Mouse (Mus musculus): ENCODE results near the gene St6galnac3. TPM values are rescaled to one million over a fixed set of nuclear protein-coding genes. Genes with fewer than 3 reads are reported as not detected.

Gene St6galnac3
- polyA plus RNA-seq, 2 experiments: 20.7 to 36.0 TPM

DNA sequence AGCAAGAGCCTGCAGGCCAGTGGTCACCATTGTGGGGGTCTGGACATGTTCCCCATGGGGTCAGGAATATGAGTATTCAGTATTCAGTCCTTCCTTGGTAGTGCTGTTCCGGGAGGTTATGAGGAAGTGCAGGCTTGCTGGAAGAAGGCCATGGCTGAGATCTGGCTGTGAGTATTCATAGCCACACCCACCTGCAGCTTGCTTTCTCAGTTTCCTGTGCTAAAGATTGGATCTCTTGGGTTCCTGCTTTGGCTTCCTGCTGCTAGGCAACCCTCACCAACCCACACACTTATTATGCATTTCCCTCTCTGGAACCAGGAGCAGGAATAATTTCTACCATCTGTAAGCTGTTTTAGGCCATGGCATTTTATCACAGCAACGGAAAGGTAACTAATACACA lies 267.8 kb downstream of the St6galnac3 start:
- no peaks in the 10 kb centered on the region for H3K9me3 ChIP-seq (ENCODE audit: control insufficient read depth, low read length)
- no peak overlapping the region for H3K27ac ChIP-seq (replicated peaks; ENCODE audit: low read depth, low read length)
- no peaks in the 10 kb centered on the region for H3K4me1 ChIP-seq (ENCODE audit: control insufficient read depth, insufficient read depth, low read length)
- H3K4me2 ChIP-seq (replicated peaks; ENCODE audit: low read depth, low read length, severe bottlenecking): no peak overlapping the region
- ATAC-seq (ENCODE audit: low FRiP score, low read depth): no peak
- TF ChIP-seq POLR2A (IDR thresholded peaks at IDR 0.05; ENCODE audit: borderline replicate concordance, extremely low read depth, insufficient read depth, insufficient read length): no peak
- H3K9ac ChIP-seq (ENCODE audit: low read depth, low read length, severe bottlenecking): no peak overlapping the region
- 74% methylated on average over 2 of the region's 2 CpGs for WGBS
- no peak overlapping the region for H3K4me3 ChIP-seq (replicated peaks; ENCODE audit: low read length)
- DNase-seq (ENCODE audit: low spot score): no peak
- H3K36me3 ChIP-seq (ENCODE audit: control insufficient read depth, insufficient read depth, low read length): no peaks in the 10 kb centered on the region
- no peaks in the 10 kb centered on the region for H3K27me3 ChIP-seq (ENCODE audit: control insufficient read depth, insufficient read depth, low read length)

DNA sequence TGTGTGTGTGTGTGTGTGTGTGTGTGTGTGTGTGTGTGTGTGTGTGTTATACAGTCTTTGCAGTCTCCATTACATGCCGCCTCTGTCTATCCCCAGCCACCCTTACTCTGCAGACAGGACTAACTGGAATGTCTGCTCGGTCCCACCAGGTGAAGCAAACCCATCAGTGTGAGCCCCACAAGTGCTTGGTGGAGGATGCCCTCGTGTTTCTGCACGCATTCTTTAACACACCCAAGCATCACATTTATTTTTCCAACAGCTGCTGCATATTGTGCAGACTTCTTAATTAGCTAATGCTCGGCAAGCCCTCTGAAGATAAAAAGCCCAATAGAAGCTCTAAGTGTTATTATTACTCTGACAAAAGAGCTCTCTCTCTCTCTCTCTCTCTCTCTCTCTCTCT lies 268.7 kb downstream of the St6galnac3 start:
- Histone ChIP-seq H3K9me3 (ENCODE audit: control insufficient read depth, low read length) (no peaks in the 10 kb centered on the region), H3K36me3 (ENCODE audit: control insufficient read depth, insufficient read depth, low read length) (no peaks in the 10 kb centered on the region), H3K4me1 (ENCODE audit: control insufficient read depth, insufficient read depth, low read length) (no peaks in the 10 kb centered on the region), H3K4me3 (replicated peaks; ENCODE audit: low read length) (no peak overlapping the region), H3K4me2 (replicated peaks; ENCODE audit: low read depth, low read length, severe bottlenecking) (no peak overlapping the region), H3K27me3 (ENCODE audit: control insufficient read depth, insufficient read depth, low read length) (no peaks in the 10 kb centered on the region), H3K27ac (replicated peaks; ENCODE audit: low read depth, low read length) (no peak overlapping the region), H3K9ac (ENCODE audit: low read depth, low read length, severe bottlenecking) (no peak overlapping the region)
- WGBS: 81% methylated on average over 5 of the region's 5 CpGs
- no peak for TF ChIP-seq POLR2A (IDR thresholded peaks at IDR 0.05; ENCODE audit: borderline replicate concordance, extremely low read depth, insufficient read depth, insufficient read length)
- no peak for DNase-seq (ENCODE audit: low spot score)
- no peak for ATAC-seq (ENCODE audit: low FRiP score, low read depth)

- no peaks in the 10 kb centered on the region for H3K27me3 ChIP-seq (ENCODE audit: control insufficient read depth, insufficient read depth, low read length)
- no peaks in the 10 kb centered on the region for H3K9me3 ChIP-seq (ENCODE audit: control insufficient read depth, low read length)
- H3K27ac ChIP-seq (replicated peaks; ENCODE audit: low read depth, low read length): no peak overlapping the region
- H3K9ac ChIP-seq (ENCODE audit: low read depth, low read length, severe bottlenecking): no peak overlapping the region
- no peak for TF ChIP-seq POLR2A (IDR thresholded peaks at IDR 0.05; ENCODE audit: borderline replicate concordance, extremely low read depth, insufficient read depth, insufficient read length)
- 91% methylated on average over 7 of the region's 7 CpGs for WGBS
- H3K4me1 ChIP-seq (ENCODE audit: control insufficient read depth, insufficient read depth, low read length): no peaks in the 10 kb centered on the region
- H3K36me3 ChIP-seq (ENCODE audit: control insufficient read depth, insufficient read depth, low read length): no peaks in the 10 kb centered on the region
- H3K4me3 ChIP-seq (replicated peaks; ENCODE audit: low read length): no peak overlapping the region
- no peak overlapping the region for H3K4me2 ChIP-seq (replicated peaks; ENCODE audit: low read depth, low read length, severe bottlenecking)
- ATAC-seq (ENCODE audit: low FRiP score, low read depth): no peak
- no peak for DNase-seq (ENCODE audit: low spot score)
Observed at GRCm38 (mm10) chr3:153453127-153454049, 271.6 kb downstream of the St6galnac3 start.

GRCm38 (mm10) chr3:153452299-153452996 lies 272.5 kb downstream of the St6galnac3 start:
- 90% methylated on average over 3 of the region's 3 CpGs for WGBS
- no peak overlapping the region for H3K4me3 ChIP-seq (replicated peaks; ENCODE audit: low read length)
- no peaks in the 10 kb centered on the region for H3K4me1 ChIP-seq (ENCODE audit: control insufficient read depth, insufficient read depth, low read length)
- no peak for ATAC-seq (ENCODE audit: low FRiP score, low read depth)
- no peak overlapping the region for H3K9ac ChIP-seq (ENCODE audit: low read depth, low read length, severe bottlenecking)
- no peak overlapping the region for H3K27ac ChIP-seq (replicated peaks; ENCODE audit: low read depth, low read length)
- no peak overlapping the region for H3K4me2 ChIP-seq (replicated peaks; ENCODE audit: low read depth, low read length, severe bottlenecking)
- H3K27me3 ChIP-seq (ENCODE audit: control insufficient read depth, insufficient read depth, low read length): no peaks in the 10 kb centered on the region
- no peak for DNase-seq (ENCODE audit: low spot score)
- no peak for TF ChIP-seq POLR2A (IDR thresholded peaks at IDR 0.05; ENCODE audit: borderline replicate concordance, extremely low read depth, insufficient read depth, insufficient read length)
- H3K9me3 ChIP-seq (ENCODE audit: control insufficient read depth, low read length): no peaks in the 10 kb centered on the region
- H3K36me3 ChIP-seq (ENCODE audit: control insufficient read depth, insufficient read depth, low read length): no peaks in the 10 kb centered on the region

- no peaks in the 10 kb centered on the region for H3K27me3 ChIP-seq (ENCODE audit: control insufficient read depth, insufficient read depth, low read length)
- H3K4me3 ChIP-seq (replicated peaks; ENCODE audit: low read length): no peak overlapping the region
- no peak for DNase-seq (ENCODE audit: low spot score)
- no peak for TF ChIP-seq POLR2A (IDR thresholded peaks at IDR 0.05; ENCODE audit: borderline replicate concordance, extremely low read depth, insufficient read depth, insufficient read length)
- H3K9ac ChIP-seq (ENCODE audit: low read depth, low read length, severe bottlenecking): no peak overlapping the region
- H3K9me3 ChIP-seq (ENCODE audit: control insufficient read depth, low read length): no peaks in the 10 kb centered on the region
- H3K4me2 ChIP-seq (replicated peaks; ENCODE audit: low read depth, low read length, severe bottlenecking): no peak overlapping the region
- no peaks in the 10 kb centered on the region for H3K36me3 ChIP-seq (ENCODE audit: control insufficient read depth, insufficient read depth, low read length)
- WGBS: 81% methylated on average over 9 of the region's 9 CpGs
- no peak overlapping the region for H3K27ac ChIP-seq (replicated peaks; ENCODE audit: low read depth, low read length)
- H3K4me1 ChIP-seq (ENCODE audit: control insufficient read depth, insufficient read depth, low read length): no peaks in the 10 kb centered on the region
- no peak for ATAC-seq (ENCODE audit: low FRiP score, low read depth)
Observed at GRCm38 (mm10) chr3:153441329-153441728, 283.6 kb downstream of the St6galnac3 start.

Measured in limb, embryonic 14.5 days (tissue).